Mouse (Mus musculus) brown adipose tissue, adult 24 weeks (tissue): ENCODE measurements at regions not wholly inside any gene's neighbourhood (a gene's known extent, or its start where the extent isn't known, plus 50 kb on each side); places are given as distances from the start of the nearest gene placed in this dataset.

Source experiments
- H3K27ac ChIP-seq: fragments of 200-500 bp; replicated peaks from 2 replicates; pipeline ENCODE4 v1.5.1; 2012; ENCODE audit warnings: low read depth, mild to moderate bottlenecking, low read length
- H3K4me1 ChIP-seq: fragments of 200-500 bp; 2 replicates; pipeline ENCODE4 v1.6.1; 2012; ENCODE audit warnings: low read length, mixed read lengths; ENCODE audit not compliant: control insufficient read depth, insufficient read depth, insufficient read length
- H3K4me3 ChIP-seq: fragments of 200-500 bp; 2 replicates; pipeline ENCODE4 v1.5.1; 2012; ENCODE audit warnings: low read depth, mild to moderate bottlenecking, low read length, moderate library complexity; ENCODE audit not compliant: insufficient read depth

- Histone ChIP-seq H3K4me3 (no peak overlapping the region), H3K27ac (no peak overlapping the region), H3K4me1 (peaks cover 2% of the 10 kb centered on the region; the same call in 1 of the 2 replicates)
Measured at GRCm38 (mm10) chr2:144123395-144124034, 90.7 kb downstream of the Banf2 start.

- Histone ChIP-seq H3K27ac (no peak overlapping the region), H3K4me1 (no peaks in the 10 kb centered on the region), H3K4me3 (no peak overlapping the region)
Measured at GRCm38 (mm10) chr2:144127082-144128037, 94.5 kb downstream of the Banf2 start.

DNA sequence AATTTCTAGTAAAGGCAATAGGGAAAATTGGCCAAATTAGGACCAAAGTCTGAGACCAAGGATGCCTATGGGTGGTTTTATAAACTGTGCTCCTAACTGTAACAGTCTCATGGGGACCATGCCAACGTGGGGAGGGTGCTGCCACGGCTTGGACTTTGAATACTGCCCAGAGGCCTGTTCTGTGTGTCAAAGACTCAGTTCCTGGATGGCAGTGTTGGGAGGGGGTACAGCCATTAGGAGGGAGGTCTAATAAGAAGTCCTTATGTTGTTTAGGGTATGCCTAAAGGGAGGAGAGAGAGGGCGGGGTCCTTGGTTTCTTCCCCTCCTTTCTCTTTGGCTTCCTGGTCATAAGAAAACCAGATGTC is 95.2 kb downstream of the Banf2 start:
- Histone ChIP-seq H3K27ac (no peak overlapping the region), H3K4me1 (no peaks in the 10 kb centered on the region), H3K4me3 (no peak overlapping the region)

DNA sequence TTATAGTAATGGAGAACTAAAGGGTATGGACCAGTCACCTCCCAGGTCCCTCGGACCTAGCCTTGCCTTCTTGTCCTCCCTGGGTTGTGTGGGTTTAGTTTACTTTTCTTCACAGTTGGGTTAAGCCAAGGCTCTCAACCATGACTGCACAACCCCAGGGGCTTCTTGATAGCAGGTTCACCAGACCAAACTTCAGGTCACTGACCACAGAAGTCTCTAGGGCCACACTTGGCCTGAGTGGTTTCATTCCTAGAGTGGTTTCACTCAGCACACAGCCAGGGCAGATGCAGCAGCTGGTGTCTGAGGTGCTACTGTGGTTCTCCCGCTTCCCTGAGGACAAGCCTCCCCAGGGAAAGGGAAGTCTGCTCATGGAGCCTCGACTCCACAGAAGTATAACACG is 95.7 kb downstream of the Banf2 start:
- no peaks in the 10 kb centered on the region for H3K4me1 ChIP-seq
- no peak overlapping the region for H3K27ac ChIP-seq
- no peak overlapping the region for H3K4me3 ChIP-seq

DNA sequence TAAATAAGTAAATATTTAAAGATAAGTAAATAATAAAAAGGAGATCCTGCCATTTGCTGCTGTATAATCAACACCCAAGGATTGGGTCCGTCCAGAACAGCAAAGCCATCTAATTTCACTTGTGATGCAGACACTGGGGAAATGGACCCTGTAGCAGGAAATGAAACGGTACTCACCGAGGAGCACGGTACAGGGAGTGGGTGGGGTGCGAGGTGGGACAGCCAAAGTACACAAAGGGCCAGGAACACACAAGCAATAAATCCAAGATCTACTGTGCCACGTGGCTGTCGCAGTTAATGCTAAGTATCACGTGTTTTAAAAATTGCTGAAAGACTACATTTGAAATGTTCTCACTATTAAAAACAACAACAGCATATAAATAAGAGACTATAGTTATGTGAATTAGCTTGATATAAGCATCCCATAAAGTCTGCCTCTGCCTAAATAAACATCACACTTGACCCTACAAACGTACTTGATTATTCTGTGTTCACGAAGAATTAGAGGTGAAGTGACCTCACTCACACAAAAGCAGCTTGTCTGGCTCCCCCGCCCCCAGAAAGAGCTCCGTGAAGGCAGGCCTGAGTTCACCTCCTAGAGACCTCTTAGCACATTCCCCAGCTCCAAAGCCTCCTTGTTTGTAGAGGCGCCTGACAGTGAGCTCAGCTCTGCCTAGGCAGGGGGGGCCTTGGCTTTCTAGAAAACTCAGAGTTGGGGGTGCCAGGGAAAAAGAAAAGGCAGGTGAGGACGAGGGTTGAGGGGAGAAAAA is 101.1 kb downstream of the Banf2 start:
- no peaks in the 10 kb centered on the region for H3K4me1 ChIP-seq
- H3K4me3 ChIP-seq: no peak overlapping the region
- no peak overlapping the region for H3K27ac ChIP-seq

DNA sequence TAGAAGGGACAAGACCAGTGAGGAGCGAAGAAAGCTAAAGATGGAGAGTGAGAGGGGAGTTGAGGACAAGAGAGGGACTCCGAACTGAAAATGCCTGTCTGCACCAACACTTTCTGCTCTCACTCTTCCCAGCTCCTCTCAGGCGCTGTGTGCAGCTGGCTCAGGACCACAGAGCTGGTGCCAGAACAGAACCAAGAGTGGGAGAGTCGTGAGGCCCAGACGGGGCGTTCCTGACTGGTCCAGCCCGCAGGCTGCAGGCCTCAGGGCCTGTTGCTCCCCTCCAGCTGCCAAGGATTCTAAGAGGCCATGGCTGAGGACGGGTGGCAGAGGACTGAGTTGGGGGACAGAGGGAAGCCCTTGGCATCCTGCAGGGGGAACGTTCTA is 101.7 kb downstream of the Banf2 start:
- no peak overlapping the region for H3K4me3 ChIP-seq
- no peak overlapping the region for H3K27ac ChIP-seq
- H3K4me1 ChIP-seq: no peaks in the 10 kb centered on the region

DNA sequence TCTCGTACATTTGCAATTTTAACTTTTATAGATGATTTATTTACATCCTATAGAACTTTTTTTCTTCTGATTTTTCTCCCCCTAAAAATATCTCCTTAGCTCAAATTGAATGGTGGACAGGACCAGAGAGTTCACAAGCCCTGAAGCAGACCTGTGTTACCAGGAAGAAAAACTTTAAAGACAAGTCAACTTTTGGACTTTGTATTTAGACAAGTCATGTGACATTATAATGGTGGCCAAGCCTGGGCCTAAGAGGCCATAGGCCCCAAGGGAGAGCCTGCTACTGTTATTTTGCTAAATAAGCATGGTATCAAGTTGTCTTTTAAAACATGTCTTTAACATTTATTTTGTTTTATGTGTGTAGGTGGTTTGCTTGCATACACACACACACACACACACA is 102.7 kb downstream of the Banf2 start:
- Histone ChIP-seq H3K27ac (no peak overlapping the region), H3K4me3 (no peak overlapping the region), H3K4me1 (no peaks in the 10 kb centered on the region)

DNA sequence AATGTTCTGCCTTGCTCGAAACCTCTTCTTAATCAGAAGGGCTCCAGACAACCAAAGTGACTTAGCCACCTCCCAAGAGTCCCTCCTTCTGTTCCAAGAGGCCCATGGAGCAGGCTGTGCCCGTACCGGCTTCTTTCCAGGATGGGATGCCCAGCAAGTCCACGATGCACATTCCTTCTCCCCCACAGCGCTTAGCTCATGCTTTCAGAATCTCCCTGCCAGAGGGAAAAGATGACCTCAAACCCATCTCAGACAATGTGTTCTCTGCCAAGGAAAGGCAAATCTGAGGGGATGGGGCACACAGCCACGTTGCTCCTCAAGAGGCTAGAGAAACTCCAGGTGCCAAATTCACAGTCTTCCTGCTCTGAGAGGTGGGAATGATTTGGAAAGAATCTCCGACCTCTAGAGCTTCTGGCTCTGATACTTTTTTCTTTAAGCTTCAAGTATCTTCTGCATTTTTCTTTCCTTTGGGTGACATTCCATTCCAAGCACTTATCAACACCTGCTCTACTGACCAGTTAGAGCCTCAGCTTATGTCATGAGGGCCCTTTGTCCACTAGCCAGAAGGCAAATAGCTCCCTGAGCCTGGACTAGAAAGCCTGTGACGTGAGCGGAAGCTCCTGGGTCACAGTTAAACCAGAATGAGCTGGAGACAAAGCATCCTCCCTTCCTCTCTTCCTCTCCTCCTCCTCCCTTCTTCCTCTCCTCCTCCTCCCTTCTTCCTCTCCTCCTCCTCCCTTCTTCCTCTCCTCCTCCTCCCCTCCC is 110.9 kb downstream of the Banf2 start:
- Histone ChIP-seq H3K4me1 (no peaks in the 10 kb centered on the region), H3K4me3 (no peak overlapping the region), H3K27ac (no peak overlapping the region)

- Histone ChIP-seq H3K27ac (no peak overlapping the region), H3K4me1 (no peaks in the 10 kb centered on the region), H3K4me3 (no peak overlapping the region)
Measured at GRCm38 (mm10) chr2:144144486-144145136, 111.8 kb downstream of the Banf2 start.

DNA sequence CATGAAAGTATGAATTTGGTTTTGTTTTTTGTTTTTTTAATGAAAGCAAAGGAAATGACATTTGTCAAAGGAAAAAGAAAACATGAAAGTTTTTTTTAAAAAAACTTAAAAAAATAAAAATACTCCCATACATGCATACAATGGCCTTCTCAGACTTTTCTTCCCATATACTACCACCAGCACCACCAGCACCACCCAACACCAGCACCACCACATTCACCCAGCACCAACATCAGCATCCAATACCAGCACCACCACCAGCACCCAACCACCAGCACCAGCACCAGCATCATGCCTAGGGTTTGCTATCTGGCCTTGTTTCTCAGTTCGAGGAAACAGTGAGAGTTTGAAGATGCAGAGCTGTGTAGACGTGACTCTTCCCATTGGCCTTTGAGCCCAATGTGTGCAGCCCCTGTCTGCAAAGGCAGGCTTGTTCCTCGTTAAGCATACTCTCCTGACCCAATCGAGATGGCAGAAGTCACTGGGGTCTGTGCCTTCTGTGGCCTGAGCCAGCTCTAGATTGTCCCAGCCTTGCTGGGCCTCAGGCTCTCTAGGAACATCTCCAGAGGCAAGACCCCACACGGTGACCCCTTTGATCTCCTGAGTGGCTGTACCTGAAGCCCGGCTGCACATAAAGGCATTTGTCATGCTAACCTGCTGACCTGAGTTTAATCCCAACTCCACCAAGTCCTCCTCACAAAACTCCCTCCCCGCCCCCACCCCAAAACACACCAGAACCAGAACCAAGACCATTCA is 113.8 kb upstream of the Mgme1 start:
- Histone ChIP-seq H3K4me3 (no peak overlapping the region), H3K27ac (no peak overlapping the region), H3K4me1 (no peaks in the 10 kb centered on the region)

- Histone ChIP-seq H3K27ac (no peak overlapping the region), H3K4me3 (no peak overlapping the region), H3K4me1 (no peaks in the 10 kb centered on the region)
Measured at GRCm38 (mm10) chr2:144157343-144157742, 113.1 kb upstream of the Mgme1 start.

DNA sequence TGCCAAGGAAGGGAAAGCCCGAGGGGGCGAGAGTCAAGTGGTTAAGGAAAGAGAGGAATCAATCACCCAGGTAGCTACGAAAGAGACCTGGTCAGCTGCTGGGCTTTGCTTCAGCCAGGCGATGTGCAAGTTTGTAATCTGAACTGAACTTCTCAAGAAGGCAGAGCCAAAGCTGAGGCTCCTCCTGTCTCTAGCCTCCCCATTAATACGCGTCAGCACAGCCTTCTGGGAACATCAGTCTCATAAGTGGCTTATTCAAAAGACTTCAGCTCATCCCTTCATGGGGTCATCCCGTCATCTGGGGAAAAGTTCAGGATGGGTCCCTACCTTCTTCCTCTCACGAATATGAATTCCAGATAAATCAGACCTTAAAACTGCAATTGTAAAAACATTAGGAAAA is 112.2 kb upstream of the Mgme1 start:
- Histone ChIP-seq H3K4me1 (no peaks in the 10 kb centered on the region), H3K4me3 (no peak overlapping the region), H3K27ac (no peak overlapping the region)

GRCm38 (mm10) chr2:144159854-144160331 is 110.6 kb upstream of the Mgme1 start:
- H3K4me3 ChIP-seq: no peak overlapping the region
- no peak overlapping the region for H3K27ac ChIP-seq
- H3K4me1 ChIP-seq: no peaks in the 10 kb centered on the region

GRCm38 (mm10) chr2:144160434-144160833 is 110.0 kb upstream of the Mgme1 start:
- Histone ChIP-seq H3K4me1 (no peaks in the 10 kb centered on the region), H3K27ac (no peak overlapping the region), H3K4me3 (no peak overlapping the region)
